Mouse (Mus musculus): Measurements from ENCODE around the gene Cfc1.

DNA sequence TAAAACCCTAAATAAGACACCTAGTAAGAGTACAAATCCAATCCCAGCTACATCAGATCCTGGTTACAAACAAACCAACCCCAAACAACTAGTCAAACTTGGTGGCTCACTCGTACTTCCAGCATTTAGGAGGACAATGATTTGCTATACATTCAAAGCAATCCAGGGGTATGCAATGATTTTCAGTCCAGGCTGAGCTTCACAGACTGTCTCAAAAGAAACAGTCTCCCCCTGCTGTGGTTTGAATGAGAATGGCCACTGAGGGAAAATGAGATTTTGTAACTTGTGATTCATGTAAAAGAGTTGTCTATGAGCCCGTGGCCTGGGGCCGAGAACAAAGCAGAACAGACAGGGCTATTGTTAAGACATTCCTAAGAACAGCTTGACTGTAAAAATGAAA is 27.5 kb upstream of the Cfc1 start:
- TF ChIP-seq CTCF (IDR thresholded peaks at IDR 0.05; ENCODE audit: low read depth, low read length) (no peak), POLR2A (IDR thresholded peaks at IDR 0.05; ENCODE audit: extremely low read depth, insufficient read depth, low read length) (no peak)
